In the genomic region with DNA sequence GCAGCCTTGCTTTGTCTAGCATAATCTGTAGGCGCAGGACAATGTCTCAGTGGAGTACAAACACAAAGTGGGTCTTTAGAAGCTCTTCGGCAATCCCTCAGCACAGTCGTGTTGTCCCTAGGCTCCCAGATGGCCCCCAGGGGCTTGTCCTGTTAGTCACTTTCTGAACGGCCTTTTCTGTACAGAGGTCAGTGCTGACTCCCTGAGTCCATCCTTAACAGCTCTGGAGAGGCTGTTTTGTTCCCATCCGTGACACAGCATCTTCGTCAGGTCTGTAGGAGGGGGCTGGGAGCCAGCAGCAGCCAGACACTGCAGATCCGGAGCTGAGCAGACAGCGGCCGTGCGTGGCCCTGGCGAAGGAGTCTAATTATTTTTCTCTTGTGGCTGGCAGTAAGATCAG, we compare ENCODE assay signal across 8 mouse cellular contexts. TPM values are rescaled to one million over a fixed set of nuclear protein-coding genes. Genes with fewer than 3 reads are reported as not detected.
DNase-seq lines count a peak whose midpoint lies in the region; ATAC-seq and TF ChIP-seq lines count a peak whose summit lies in the region.
"Had no signal": no experiment of that assay in that cellular context is flagged by ENCODE, and none has a peak within 500 bp of the region (broad histone marks: within the 10 kb centered on the region; RNA-seq: fewer than 3 reads in every experiment).

No protein-coding gene starts in this region.

- no peaks in the 10 kb centered on the region for H3K9me3 ChIP-seq in lung, embryonic 16.5 days (ENCODE audit: control insufficient read depth, low read length)
- no peaks in the 10 kb centered on the region for H3K9me3 ChIP-seq in heart, postnatal 0 days (replicated peaks; ENCODE audit: control insufficient read depth, low read length)
- no peaks in the 10 kb centered on the region for H3K9me3 ChIP-seq in midbrain, embryonic 10.5 days (replicated peaks)

- no peaks in the 10 kb centered on the region for H3K36me3 ChIP-seq in lung, embryonic 16.5 days (ENCODE audit: control insufficient read depth, insufficient read depth, low read length)
- H3K36me3 ChIP-seq in heart, postnatal 0 days (replicated peaks; ENCODE audit: control insufficient read depth, insufficient read depth, low read length): no peaks in the 10 kb centered on the region
- no peaks in the 10 kb centered on the region for H3K36me3 ChIP-seq in midbrain, embryonic 10.5 days

- H3K4me1 ChIP-seq in lung, embryonic 16.5 days (replicated peaks; ENCODE audit: control insufficient read depth, insufficient read depth, low read length): peaks cover 81% of the 10 kb centered on the region
- H3K4me1 ChIP-seq in heart, postnatal 0 days (ENCODE audit: control insufficient read depth, insufficient read depth): peaks cover 84% of the 10 kb centered on the region
- peaks cover 79% of the 10 kb centered on the region for H3K4me1 ChIP-seq in midbrain, embryonic 10.5 days

- H3K9ac ChIP-seq in lung, embryonic 16.5 days (ENCODE audit: low read length): peak overlapping the region; percentile 30
- H3K9ac ChIP-seq in heart, postnatal 0 days (replicated peaks; ENCODE audit: low read depth, low read length): peak overlapping the region; percentile 24; the same call in 1 of the 2 replicates
- H3K9ac ChIP-seq: liver, embryonic 14.5 days had no signal

- H3K27me3 ChIP-seq in lung, embryonic 16.5 days (ENCODE audit: control insufficient read depth, insufficient read depth, low read depth, low read length): no peaks in the 10 kb centered on the region
- H3K27me3 ChIP-seq in heart, postnatal 0 days (ENCODE audit: control insufficient read depth, insufficient read depth, low read length): no peaks in the 10 kb centered on the region
- peaks cover 28% of the 10 kb centered on the region; the same call in 1 of the 2 replicates for H3K27me3 ChIP-seq in midbrain, embryonic 10.5 days (ENCODE audit: low read depth, poor library complexity, severe bottlenecking)

- no peak for ATAC-seq in lung, embryonic 16.5 days (ENCODE audit: low read depth)
- ATAC-seq in heart, postnatal 0 days (ENCODE audit: insufficient read depth, low read depth): peak; percentile 32; the same call in 1 of the 2 replicates

- H3K4me2 ChIP-seq in lung, embryonic 16.5 days (ENCODE audit: low read depth, low read length): peak overlapping the region; percentile 22; the same call in 1 of the 2 replicates
- peak overlapping the region; percentile 38 for H3K4me2 ChIP-seq in heart, postnatal 0 days (ENCODE audit: low read depth, low read length)

- no peak overlapping the region for H3K4me3 ChIP-seq in lung, embryonic 16.5 days (ENCODE audit: low read length)
- peak overlapping the region; percentile 4; the same call in 1 of the 2 replicates for H3K4me3 ChIP-seq in heart, postnatal 0 days (ENCODE audit: low read depth, low read length)
- H3K4me3 ChIP-seq in midbrain, embryonic 10.5 days: peak overlapping the region; percentile 22

- no peak overlapping the region for H3K27ac ChIP-seq in lung, embryonic 16.5 days (ENCODE audit: low read length)
- H3K27ac ChIP-seq in heart, postnatal 0 days (ENCODE audit: low read depth): peak overlapping the region; percentile 86
- peak overlapping the region; percentile 74 for H3K27ac ChIP-seq in midbrain, embryonic 10.5 days (replicated peaks)
- H3K27ac ChIP-seq: liver, embryonic 14.5 days had no signal

- DNase-seq in lung, postnatal 25 days (ENCODE audit: low spot score): no peak
- DNase-seq in embryo, embryonic 9.5 days (ENCODE audit: extremely low spot score): peak; percentile 49
- peak; percentile 63 for DNase-seq in heart, postnatal 0 days (ENCODE audit: low spot score)
- peak; percentile 37 for DNase-seq in midbrain, embryonic 10.5 days (ENCODE audit: low spot score)
- DNase-seq in right cerebral cortex, adult 18-20 months: no peak
- DNase-seq in urinary bladder, adult 18-20 months (ENCODE audit: low spot score in 2 of 2): no peak

- WGBS in lung, embryonic 16.5 days: 33% methylated on average over 11 of the region's 11 CpGs
- WGBS in heart, postnatal 0 days: 11% methylated on average over 11 of the region's 11 CpGs
- 26% methylated on average over 11 of the region's 11 CpGs for WGBS in midbrain, embryonic 10.5 days

- TF ChIP-seq EP300 in heart, postnatal 0 days (IDR thresholded peaks at IDR 0.05; ENCODE audit: low read depth): no peak

- TF ChIP-seq CTCF in heart, postnatal 0 days (IDR thresholded peaks at IDR 0.05; ENCODE audit: low read depth): no peak

RNA-seq across cellular contexts. Expression of a gene that starts 7.6 kb away (rescaled TPM):
- 24.0 and 26.3 TPM in 2 replicates for polyA plus RNA-seq in lung, embryonic 16.5 days (2015; fragmentation: Nextera tagmentation; extraction: Ambion mirVana)
- total RNA-seq in heart, postnatal 0 days (2014; rRNA removed; ENCODE audit: low replicate concordance): 60.3 and 75.3 TPM in 2 replicates
- 43.8 and 46.3 TPM in 2 replicates for polyA plus RNA-seq in heart, postnatal 0 days (2015; fragmentation: Nextera tagmentation; extraction: Ambion mirVana)
- polyA plus RNA-seq in midbrain, embryonic 10.5 days (2016; fragmentation: Nextera tagmentation; extraction: Ambion mirVana): 6.4 and 7.2 TPM in 2 replicates

Comparison
In these comparisons a context has a peak if more than half of its experiments do, and no peak if none do; other contexts are left out.
1. DNase-seq: peak in embryo, embryonic 9.5 days (single experiment), heart, postnatal 0 days (single experiment) and midbrain, embryonic 10.5 days (single experiment); none in lung, postnatal 25 days (single experiment), right cerebral cortex, adult 18-20 months (single experiment) and urinary bladder, adult 18-20 months (0 of 2).